Mouse (Mus musculus) gonadal fat pad, adult 2 months (tissue): ENCODE data around the gene Dock10. TPM values are rescaled to one million over a fixed set of nuclear protein-coding genes. Genes with fewer than 3 reads are reported as not detected.

ENCODE experiments used
- DNase-seq: peaks from one replicate; pipeline ENCODE4 v3.0.0-alpha.2; 2012; ENCODE audit warnings: low read depth
- polyA plus RNA-seq: library from polyadenylated mRNA; depleted of rRNA; stranded (reverse); fragments of >200 nt; gene quantifications from 2 replicates; pipeline ENCODE4 v1.2.3, GENCODE M21; 2012

Gene Dock10
- polyA plus RNA-seq, 1 experiment = 5.2 TPM

- no peak for DNase-seq
Measured at GRCm38 (mm10) chr1:80613395-80614011, 144.8 kb downstream of the Dock10 start.

DNA sequence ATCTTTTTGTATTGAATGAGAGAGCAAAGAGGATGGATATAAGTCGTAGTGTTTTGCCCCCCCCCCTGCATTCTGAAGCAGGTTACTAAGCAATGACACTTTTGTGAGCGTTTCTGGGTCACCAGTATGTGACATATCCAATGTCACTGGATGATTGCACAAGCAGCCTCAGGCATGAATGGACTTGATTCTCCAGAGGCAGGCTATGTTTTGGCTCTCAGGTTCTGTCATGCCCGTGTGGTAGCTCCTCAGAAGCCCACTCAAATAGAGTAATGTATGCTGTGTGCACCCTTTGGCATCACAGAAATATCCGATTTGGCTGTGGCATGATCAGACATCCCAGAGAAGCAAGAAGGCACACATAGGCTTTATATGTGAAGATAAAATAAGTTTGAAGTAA lies 150.8 kb downstream of the Dock10 start:
- no peak for DNase-seq

DNA sequence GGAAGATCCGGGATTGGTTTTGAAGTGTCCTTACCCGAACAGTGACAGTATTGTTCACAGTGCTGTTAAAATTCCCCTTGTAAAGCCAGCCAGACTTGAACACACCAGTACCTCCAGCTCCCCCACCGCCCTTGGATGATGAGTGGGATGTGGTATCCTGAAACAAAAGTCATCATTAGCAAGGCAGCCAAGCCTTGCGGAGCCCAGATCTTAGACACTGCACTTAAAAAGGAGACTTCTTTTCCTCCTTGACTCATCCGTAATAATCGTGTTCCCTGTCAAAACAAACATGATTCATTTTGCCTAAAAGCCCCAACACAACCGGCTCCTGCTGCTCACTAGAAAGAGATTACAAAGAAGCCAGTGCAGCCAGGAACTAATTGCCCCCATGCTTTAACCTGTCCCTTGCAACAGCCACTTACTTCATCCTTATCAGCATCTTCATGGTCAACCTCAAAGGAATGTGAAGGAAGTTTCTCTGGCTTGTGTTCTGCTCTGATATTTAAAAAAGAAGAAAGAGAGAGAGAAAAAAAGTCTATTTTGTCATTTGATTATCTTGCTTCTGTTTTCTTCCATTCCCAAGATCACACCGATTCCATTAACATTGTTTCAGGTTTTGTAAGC lies 152.1 kb downstream of the Dock10 start:
- DNase-seq = no peak

GRCm38 (mm10) chr1:80604332-80604731 lies 154.0 kb downstream of the Dock10 start:
- DNase-seq = no peak

DNA sequence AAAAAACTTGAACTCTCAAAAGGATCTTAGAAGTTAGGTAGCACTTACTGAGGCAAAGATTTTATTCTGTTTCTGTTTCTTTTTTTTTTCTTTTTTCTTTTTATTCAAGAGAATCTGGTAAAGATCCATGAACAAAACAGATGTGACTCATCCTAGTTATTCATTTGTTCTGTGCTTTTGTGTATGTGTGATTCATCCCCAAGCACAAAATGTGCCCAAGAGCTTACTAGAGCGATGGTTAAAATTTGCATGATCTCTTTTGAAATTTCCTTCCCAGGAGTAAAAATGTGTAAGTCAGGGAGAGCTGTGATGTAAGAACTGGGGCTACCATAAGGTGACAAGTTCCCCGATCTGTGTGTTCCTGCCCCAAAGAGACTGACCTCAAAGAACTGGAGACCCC lies 155.2 kb downstream of the Dock10 start:
- no peak for DNase-seq

DNA sequence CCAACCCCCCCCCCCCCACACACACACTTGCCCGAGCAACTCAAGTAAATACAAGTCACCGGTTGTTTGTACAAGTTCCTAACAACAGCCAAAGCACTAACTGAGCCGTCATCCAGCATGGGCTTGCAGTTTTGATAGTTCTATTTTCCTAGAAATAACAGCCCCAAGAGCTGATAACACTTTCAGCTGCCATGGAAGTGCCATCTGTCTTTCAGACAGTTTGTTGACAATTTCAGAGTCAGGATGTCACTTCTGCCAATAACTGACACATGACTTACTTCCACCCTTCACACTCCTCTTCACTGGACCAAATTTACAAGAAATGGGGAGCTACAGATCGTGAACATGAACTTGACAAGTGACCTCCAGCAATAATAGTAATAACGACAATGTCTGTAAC lies 175.0 kb downstream of the Dock10 start:
- DNase-seq = no peak

DNA sequence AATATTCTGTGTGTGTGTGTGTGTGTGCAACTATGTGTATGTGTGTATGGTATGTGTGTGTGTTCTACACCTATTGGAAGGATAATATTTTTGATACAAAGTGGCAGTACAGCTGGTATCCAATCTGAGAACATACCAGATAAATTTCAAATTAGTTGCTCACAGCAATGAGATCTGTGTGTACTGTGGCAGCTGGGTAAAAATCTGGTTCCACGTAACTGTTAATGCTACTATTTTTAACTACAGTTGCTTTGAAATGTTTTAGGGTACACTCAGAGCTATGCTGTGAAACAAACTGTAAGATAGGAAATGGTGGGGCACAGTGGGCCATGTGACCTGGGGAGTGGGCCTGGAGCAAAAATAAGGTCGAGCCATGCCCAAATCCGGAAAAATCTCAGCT lies 176.1 kb downstream of the Dock10 start:
- DNase-seq = no peak

DNA sequence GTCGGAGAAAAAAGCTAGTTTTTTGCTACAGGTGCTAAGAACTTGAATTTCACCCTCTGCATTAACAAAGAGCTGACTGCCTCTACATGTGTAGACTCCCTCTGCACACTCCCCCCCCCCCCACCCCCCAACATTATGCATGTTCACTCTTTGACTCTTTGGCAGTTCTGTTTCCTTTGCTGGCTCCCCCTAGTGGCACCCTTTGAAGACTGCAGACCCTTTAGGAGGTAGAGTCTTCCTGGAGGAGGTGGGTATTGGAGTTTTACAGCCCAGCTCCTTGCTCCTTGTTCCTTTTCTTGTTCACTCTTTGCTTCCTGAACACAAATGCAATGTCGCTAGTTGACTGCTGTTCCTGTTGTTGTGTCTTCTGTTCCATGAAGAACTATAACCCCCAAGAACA lies 181.4 kb downstream of the Dock10 start:
- no peak for DNase-seq

DNA sequence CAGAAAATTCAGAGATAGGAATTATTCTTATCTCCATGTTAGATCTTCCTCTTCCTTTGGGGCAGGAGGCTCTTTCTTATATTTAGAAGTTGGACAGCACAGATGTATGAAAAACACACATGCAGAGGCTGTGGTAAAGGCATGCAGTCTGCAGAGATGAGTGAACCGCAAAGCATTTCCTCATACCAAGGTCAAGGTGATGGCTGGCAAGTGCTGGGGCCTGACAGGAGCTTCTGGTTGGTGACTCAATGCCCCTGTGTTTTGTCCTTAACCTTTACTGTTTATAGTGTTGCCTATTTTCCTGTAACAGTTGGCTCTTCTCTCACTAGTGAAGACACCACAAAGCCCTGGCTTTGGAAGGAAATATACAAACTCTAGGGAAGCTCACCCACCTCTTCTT lies 201.9 kb downstream of the Dock10 start:
- DNase-seq = no peak

DNA sequence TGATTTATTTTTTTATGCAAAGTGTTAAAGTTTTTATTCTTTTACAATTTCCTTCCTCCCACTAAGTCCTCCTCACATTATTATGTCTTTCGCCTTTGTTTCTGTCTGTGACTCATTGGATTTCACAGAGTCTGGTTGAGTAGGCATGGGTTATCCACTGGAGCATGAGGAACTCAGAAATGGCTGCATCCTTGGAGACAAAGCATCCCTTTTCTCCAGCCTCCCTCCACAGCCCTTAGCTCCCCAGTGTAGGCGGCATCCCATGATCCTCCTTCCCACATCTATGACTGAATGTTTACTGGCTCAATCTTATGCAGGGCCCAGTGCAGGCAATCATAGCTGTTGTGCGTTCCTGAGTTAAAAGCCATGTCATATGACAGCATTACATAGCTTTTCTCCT lies 216.8 kb downstream of the Dock10 start:
- no peak for DNase-seq

DNA sequence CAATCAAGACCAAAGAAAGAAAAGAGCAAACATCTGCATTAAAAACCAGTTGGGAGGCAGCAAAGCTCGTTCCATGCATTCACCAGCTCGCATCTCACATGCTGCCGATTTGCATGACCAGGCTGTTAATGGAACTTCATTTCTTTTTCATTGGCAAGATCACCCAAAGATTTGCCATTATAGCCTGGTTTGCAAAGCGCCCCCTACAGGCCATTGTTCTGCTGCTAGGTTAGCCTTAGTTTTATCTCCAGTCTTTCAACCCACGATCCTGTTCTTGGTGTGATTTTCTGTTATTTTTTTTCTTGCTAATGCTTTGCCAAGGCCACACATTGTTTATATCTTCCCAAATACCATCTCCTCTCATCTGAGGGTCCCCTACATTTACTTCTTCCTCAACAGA lies 236.1 kb downstream of the Dock10 start:
- no peak for DNase-seq

GRCm38 (mm10) chr1:80520456-80520855 lies 237.9 kb downstream of the Dock10 start:
- DNase-seq = no peak

DNA sequence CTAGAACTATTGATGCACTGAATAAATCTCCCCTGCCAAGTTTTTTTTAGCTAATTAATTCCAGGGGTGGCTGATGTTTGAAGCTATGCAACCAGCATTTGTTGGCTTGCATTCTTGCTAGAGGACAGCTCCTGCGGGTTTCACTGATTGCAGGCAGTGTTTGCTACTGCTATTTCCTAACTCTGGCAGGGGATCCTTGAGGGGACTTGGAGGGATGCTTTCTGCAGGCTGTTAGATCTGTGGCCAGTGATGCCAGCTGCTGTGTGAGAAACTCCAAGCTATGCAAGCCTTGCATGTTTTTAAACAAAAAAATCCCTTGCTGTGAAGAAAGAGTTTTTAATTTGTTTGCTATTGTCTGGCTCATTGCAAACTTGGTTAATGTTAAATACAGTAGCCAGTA lies 238.4 kb downstream of the Dock10 start:
- no peak for DNase-seq

DNA sequence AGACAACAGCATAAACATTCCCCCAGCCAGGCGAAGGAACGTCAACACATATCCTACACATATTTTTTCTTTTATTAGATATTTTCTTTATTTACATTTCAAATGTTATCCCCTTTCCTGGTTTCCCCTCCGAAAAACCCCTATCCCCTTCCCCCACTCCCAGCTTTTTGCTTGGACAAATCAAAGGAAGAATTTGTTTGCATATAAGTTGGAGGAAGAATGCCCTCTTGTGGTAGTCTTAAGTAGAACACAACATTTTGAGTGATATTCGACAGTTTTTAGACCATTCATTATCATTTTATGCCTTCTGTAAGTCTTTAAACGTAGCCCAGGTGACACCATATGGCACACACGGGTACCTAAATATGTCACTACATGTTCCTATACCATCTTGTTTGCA lies 242.5 kb downstream of the Dock10 start:
- DNase-seq = no peak

DNA sequence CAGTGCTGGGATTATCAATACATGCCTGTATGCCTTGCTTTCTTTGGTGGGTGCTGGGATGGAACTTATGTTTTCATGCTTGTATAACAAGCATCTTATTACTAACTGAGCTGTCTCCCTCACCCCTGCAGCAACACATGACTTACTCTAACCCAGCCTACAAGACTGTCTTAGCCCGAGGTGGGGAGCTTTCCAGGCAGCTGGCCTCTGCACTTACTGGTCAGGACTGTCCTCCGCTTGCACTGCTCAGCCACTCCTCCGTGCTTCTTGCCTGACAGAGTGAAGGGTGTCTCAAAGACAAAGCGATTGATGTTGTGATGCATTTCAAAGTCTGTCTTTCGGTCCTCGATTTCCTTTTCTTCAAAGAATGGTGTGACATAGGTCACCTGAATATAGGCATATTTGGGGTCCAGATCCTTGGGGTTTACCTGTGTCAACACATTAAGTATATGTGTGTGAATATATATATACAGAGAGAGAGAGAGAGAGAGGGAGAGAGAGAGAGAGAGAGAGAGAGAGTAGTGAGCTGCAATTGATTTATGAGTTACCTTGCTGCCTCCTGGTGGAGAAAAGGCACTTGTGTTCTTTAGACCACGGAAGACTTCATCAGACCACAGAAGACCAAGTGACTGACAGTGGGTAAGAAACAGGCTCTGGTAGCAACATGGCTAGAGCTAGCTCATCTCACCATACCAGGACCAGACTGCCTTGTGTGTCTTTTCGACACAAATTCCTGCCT lies 245.9 kb downstream of the Dock10 start:
- DNase-seq = no peak

GRCm38 (mm10) chr1:80504757-80505156 lies 253.6 kb downstream of the Dock10 start:
- DNase-seq = no peak

DNA sequence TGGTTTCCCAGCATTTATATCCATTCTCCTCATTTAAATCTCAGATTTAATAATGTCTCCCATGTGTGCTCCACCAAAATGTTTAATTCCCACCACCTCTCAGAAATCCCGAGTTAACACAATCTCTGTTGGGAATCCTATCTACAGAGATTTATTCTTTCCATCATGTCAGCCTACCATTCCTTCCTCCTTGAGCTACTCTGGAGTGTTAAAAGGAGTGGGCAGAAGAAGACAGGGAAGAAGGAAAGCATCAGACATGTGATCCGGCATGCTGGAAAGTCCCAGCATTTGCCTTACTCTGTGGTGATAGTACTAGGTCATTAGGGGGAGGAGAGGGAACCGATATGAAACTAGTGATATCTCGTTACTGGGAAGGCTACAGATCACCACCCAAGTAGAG lies 254.2 kb downstream of the Dock10 start:
- DNase-seq = no peak

DNA sequence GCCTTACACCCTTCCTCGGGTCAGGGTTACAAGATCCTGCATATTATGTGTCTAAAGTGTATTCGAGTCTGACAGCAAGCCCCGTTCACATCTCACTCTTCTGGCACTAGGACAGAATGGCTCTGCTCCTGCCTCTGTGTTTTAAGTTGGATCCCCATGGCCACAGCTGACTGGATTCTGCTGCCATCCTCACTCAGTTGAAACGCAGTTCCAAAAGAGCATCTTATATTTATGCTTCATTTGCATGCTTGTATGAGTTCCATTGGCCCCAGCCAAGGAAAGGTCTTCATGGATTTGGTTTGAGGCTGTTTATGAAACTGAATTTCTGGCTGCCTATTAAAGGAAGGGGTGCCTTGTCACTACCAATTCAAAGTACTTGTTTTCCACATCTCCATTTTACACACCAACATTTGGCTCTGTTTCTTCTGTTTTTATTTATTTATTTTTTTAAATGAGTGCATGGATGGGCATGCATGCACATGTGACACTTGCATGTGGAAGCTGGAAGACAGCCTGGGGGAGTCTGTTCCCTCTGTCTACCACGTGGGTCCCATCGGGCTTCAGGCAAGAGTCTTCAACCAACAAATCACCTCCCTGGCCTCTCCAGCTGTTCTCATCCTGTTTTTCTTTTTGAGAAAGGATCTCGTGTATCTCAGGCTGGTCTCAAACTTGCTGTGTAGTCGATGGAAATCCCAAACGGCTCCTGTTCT lies 255.7 kb downstream of the Dock10 start:
- DNase-seq = no peak

DNA sequence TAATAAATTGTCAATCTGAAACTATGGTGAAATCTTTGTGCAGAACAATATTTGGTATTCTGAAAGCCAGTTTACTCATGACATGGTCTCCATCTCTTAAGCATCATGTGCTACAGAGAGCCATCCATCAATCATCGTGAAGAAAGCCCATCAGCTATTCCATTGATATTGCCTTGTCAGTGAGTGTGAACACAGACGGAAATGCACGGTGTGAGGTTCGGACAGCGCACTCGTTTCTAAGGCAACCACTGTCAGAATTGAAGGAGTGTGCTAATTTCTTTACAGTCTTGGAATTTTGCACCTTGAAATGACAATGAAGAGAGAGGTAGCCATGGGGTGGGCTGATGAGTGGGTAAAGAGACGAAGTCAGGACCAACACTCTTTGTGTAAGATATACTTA lies 259.1 kb downstream of the Dock10 start:
- no peak for DNase-seq

GRCm38 (mm10) chr1:80496360-80496759 lies 262.0 kb downstream of the Dock10 start:
- DNase-seq = no peak

GRCm38 (mm10) chr1:80483419-80483818 lies 274.9 kb downstream of the Dock10 start:
- no peak for DNase-seq

GRCm38 (mm10) chr1:80474942-80475341 lies 283.4 kb downstream of the Dock10 start:
- DNase-seq = no peak

GRCm38 (mm10) chr1:80472395-80472794 lies 285.9 kb downstream of the Dock10 start:
- no peak for DNase-seq
